Mouse (Mus musculus): ENCODE results near the gene Slc35a1. TPM values are rescaled to one million over a fixed set of nuclear protein-coding genes. Genes with fewer than 3 reads are reported as not detected.

The Slc35a1 gene
- polyA plus RNA-seq, 1 experiment from 2014 or later: 52.6 TPM

DNA sequence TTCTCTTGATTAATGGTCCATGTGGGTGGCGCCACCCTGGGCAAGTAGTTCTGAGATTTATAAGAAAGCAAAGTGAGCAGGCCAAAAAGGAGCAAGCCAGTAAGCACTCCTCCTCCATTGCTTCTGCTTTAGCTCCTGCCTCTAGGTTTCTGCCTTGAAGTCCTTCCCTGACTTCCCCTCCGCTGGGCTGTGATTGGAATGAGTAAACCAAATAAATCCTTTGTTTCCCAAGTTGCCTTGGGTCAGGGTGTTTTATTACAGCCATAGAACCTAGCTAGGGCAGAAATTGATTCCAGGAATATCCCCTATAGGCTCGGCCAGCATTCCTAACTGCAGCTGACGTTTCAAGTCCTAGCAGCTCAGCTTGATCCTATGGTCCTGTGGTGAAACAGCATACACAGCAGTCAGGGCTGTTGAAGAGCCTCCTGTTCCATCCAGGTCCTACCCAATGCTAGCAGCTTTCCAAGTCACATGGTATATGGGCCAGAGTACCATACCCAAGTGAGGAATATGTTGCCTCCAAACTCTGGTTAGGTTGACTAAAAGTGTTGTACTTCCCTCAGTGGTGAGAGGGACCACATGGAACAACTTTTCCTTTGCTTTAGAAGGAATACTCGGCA, 47.4 kb downstream of the Slc35a1 start:
- H3K4me1 ChIP-seq (replicated peaks): no peaks in the 10 kb centered on the region
- no peak overlapping the region for H3K4me2 ChIP-seq
- no peak for ATAC-seq (ENCODE audit: low FRiP score)
- H3K27ac ChIP-seq: no peak overlapping the region
- WGBS: 90% methylated on average over 5 of the region's 5 CpGs
- no peak overlapping the region for H3K9ac ChIP-seq
- H3K36me3 ChIP-seq: peaks cover 38% of the 10 kb centered on the region
- no peak overlapping the region for H3K4me3 ChIP-seq
- H3K27me3 ChIP-seq: no peaks in the 10 kb centered on the region
- no peaks in the 10 kb centered on the region for H3K9me3 ChIP-seq

DNA sequence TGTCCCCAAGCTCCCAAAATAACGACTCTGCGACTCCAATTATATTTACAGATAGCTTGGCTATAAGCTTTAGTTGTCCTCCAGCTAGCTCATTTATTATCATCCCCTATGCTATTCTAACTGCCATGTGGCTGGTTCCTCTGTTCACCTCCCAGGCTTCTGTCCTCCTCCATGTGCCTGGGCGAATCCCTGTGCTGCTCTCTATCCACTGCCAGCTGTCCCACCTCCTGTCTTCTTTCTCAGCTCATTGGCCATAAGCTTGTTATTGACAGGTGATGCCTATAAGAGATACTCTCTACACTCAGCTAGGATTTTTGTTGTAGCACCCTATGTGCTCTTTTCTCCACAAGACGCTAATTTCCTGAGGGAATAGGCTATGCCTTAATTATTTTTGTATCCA, 49.4 kb downstream of the Slc35a1 start:
- peaks cover 45% of the 10 kb centered on the region for H3K36me3 ChIP-seq
- ATAC-seq (ENCODE audit: low FRiP score): no peak
- H3K27me3 ChIP-seq: no peaks in the 10 kb centered on the region
- no peaks in the 10 kb centered on the region for H3K9me3 ChIP-seq
- WGBS: 89% methylated on average over 4 of the region's 4 CpGs
- H3K4me3 ChIP-seq: no peak overlapping the region
- H3K27ac ChIP-seq: no peak overlapping the region
- H3K4me2 ChIP-seq: no peak overlapping the region
- H3K4me1 ChIP-seq (replicated peaks): no peaks in the 10 kb centered on the region
- H3K9ac ChIP-seq: no peak overlapping the region

DNA sequence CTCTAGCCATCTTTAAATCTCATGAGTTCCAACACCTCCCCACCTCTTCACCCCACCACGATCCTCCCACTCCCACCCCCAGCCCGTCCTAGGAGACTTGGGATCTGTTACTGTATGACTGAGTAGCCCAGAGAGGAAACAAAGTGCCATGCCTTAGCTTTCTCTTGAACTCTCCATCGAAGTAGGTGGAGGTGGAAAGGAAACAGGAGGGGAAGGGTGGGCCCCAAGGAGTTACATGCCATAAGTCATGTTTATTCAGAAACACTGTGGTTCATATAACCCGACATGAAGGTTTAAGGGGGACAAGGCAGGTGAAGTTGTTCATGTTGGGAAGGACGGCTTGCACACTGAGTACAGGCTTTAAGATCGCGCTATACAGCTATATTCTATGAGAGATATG, 49.9 kb downstream of the Slc35a1 start:
- WGBS: 95% methylated on average over 7 of the region's 7 CpGs
- H3K9me3 ChIP-seq: no peaks in the 10 kb centered on the region
- no peak overlapping the region for H3K4me2 ChIP-seq
- H3K27me3 ChIP-seq: no peaks in the 10 kb centered on the region
- peaks cover 44% of the 10 kb centered on the region for H3K36me3 ChIP-seq
- no peak for ATAC-seq (ENCODE audit: low FRiP score)
- H3K9ac ChIP-seq: no peak overlapping the region
- H3K4me3 ChIP-seq: no peak overlapping the region
- no peaks in the 10 kb centered on the region for H3K4me1 ChIP-seq (replicated peaks)
- H3K27ac ChIP-seq: no peak overlapping the region

DNA sequence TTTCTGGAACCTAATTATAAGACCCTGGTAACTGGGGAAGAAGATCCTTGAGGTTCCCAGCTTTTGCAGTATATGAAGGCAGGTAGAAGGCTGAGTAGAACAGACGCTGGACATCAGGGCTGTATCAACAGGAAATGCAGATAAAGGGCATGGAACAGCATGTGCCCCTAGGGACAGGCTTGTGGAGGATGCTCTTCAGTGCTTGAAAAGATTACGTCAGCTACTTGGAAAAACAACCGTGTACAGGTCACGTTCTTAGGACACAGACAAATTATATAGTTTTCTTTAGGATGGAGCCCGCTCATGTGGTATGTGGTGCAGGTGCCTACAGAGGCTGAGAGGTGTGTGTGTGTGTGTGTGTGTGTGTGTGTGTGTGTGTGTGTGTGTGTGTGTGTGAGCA, 51.2 kb downstream of the Slc35a1 start:
- 75% methylated on average over 5 of the region's 5 CpGs for WGBS
- ATAC-seq (ENCODE audit: low FRiP score): no peak

DNA sequence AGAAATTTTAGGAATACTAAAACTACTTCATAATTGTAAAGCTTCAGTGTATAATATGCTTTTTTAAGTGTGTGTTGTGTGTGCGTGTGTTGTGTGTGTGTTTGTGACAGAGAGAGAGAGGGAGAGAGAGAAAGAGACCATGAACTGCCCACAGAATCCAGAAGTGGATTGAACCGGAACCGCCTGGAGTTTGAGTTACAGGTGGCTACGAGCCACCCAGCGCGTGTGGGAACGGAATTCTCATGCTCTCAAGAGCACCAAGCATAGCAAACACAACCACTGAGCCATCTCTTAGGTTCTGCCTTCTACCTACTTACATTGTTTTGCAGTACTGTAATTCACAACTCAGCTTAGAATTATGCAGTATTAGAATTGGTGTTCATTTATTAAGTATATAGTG, 53.1 kb downstream of the Slc35a1 start:
- Histone ChIP-seq H3K4me2 (no peak overlapping the region), H3K9me3 (no peaks in the 10 kb centered on the region), H3K4me3 (no peak overlapping the region), H3K4me1 (replicated peaks) (no peaks in the 10 kb centered on the region), H3K27me3 (no peaks in the 10 kb centered on the region), H3K9ac (no peak overlapping the region), H3K36me3 (peaks cover 36% of the 10 kb centered on the region), H3K27ac (no peak overlapping the region)
- ATAC-seq (ENCODE audit: low FRiP score): no peak
- 96% methylated on average over 7 of the region's 7 CpGs for WGBS

More for the DNA sequence above, 51.2 kb downstream of the Slc35a1 start:
- Histone ChIP-seq H3K27ac (no peak overlapping the region), H3K9ac (no peak overlapping the region), H3K36me3 (peaks cover 47% of the 10 kb centered on the region), H3K4me2 (no peak overlapping the region), H3K9me3 (no peaks in the 10 kb centered on the region), H3K27me3 (no peaks in the 10 kb centered on the region), H3K4me3 (no peak overlapping the region), H3K4me1 (replicated peaks) (no peaks in the 10 kb centered on the region)

DNA sequence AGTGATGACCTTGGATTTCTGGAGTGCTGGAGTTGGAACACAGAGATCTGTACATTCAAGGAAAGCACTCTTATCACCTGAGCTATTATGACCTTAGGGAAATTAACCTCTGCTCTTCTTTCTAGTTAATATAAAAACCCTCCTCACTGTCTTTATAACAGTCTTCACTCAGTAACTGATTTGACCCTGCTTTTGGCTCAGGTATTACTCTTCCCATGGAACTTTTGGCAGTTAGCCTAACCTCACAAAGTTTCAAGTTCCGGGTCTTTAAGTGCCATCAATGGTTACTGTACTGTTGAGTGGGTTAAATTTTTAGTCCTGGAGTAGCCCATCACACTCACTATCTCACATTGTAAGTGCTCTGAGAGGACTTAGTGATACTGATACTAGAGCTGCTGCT, 57.3 kb downstream of the Slc35a1 start:
- Histone ChIP-seq H3K4me2 (no peak overlapping the region), H3K27me3 (no peaks in the 10 kb centered on the region), H3K4me3 (no peak overlapping the region), H3K9me3 (no peaks in the 10 kb centered on the region), H3K4me1 (replicated peaks) (no peaks in the 10 kb centered on the region), H3K9ac (no peak overlapping the region), H3K27ac (no peak overlapping the region), H3K36me3 (peaks cover 50% of the 10 kb centered on the region)
- no peak for ATAC-seq (ENCODE audit: low FRiP score)
- 94% methylated on average over 1 of the region's 1 CpGs for WGBS

DNA sequence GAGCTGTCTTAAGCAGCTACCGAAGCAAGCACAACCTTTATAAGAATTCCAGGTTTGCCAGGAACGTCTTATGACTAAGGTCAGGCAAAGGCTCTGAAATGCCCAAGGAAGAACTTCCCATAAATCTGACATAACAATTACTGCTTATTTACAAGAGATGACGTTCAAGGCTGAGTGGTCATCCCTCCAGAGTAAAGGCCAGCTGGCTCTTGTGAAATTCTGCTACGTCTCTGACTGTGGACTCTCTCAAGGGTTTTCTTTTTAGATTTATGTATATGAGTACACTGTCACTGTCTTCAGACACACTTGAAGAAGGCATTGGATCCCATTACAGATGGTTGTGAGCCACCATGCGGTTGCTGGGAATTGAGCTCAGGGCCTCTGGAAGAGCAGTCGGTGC, 60.8 kb downstream of the Slc35a1 start:
- Histone ChIP-seq H3K4me3 (no peak overlapping the region), H3K9ac (no peak overlapping the region), H3K27me3 (no peaks in the 10 kb centered on the region), H3K27ac (no peak overlapping the region), H3K4me2 (no peak overlapping the region), H3K36me3 (peaks cover 50% of the 10 kb centered on the region), H3K9me3 (no peaks in the 10 kb centered on the region), H3K4me1 (replicated peaks) (no peaks in the 10 kb centered on the region)
- WGBS: 93% methylated on average over 6 of the region's 6 CpGs
- no peak for ATAC-seq (ENCODE audit: low FRiP score)

DNA sequence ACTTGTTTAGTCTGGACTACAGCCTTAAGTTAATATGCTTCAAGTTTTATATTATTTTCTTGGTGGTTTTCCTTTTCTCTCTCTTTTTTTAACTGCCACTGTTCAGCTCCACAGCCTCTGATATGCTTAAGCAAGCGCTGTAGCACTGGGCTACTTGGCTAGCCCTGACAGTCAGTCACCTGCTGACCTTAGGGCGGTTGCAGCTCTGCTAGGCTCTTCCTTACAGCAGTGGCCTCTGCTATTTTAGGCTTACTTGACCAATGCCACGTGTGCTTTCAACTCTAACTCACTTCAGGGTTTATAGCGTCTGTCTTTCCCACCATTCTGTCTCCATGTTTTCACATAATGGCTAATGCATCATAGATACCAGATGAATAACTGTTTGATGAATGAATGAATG, 61.7 kb downstream of the Slc35a1 start:
- Histone ChIP-seq H3K4me1 (replicated peaks) (no peaks in the 10 kb centered on the region), H3K27ac (no peak overlapping the region), H3K27me3 (no peaks in the 10 kb centered on the region), H3K9ac (no peak overlapping the region), H3K9me3 (no peaks in the 10 kb centered on the region), H3K36me3 (peaks cover 42% of the 10 kb centered on the region), H3K4me3 (no peak overlapping the region), H3K4me2 (no peak overlapping the region)
- 90% methylated on average over 4 of the region's 4 CpGs for WGBS
- no peak for ATAC-seq (ENCODE audit: low FRiP score)

DNA sequence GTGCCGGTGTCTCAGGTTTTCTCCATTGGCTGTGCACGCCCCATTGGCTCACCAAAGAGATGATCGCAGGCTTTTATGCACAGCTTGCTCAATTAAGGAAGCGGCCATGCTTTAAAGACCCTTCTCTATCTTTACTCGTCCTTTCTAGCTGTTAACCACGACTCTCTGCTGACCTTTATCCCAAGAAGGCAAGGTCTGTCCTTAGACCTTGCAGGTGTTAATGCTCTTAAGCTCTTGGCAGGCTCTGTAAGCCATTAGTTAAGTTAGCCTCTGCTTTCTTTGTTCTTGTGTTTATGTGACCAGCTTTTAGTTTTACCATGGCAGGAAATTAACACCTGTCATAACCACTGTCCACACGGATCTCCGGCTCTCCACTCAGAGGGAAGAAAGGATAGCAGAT, 71.1 kb downstream of the Slc35a1 start:
- WGBS: 50% methylated on average over 8 of the region's 8 CpGs
- Histone ChIP-seq H3K4me2 (peak overlapping the region; percentile 90), H3K9me3 (no peaks in the 10 kb centered on the region), H3K36me3 (peaks cover 6% of the 10 kb centered on the region; the same call in 1 of the 2 replicates), H3K9ac (peak overlapping the region; percentile 92), H3K4me1 (replicated peaks) (peaks cover 27% of the 10 kb centered on the region), H3K27me3 (no peaks in the 10 kb centered on the region), H3K27ac (peak overlapping the region; percentile 18; the same call in 1 of the 2 replicates), H3K4me3 (peak overlapping the region; percentile 84)
- ATAC-seq (ENCODE audit: low FRiP score): no peak

DNA sequence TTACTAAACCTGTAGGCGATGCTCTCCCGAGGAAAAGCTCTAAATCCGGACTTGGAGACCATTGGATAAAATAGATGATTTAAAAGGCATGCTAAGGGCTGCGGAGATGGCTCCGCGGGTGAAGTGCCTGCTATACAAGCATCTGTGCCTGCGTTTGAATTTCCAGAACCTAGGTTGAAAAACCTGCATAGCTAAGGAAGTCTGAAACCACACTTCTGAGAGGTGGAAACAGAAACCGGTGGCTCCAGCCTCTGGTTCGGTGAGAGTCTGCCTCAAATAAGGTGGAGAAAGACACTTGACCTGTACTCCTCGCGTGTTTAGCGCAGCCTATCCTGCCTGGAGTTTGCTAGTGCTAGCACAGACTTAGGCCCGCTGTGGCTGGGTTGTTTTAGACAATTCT, 71.9 kb downstream of the Slc35a1 start:
- 0 out of 2 replicates have a peak, but pooled peaks have one; percentile 17 for ATAC-seq (ENCODE audit: low FRiP score)
- Histone ChIP-seq H3K9ac (peak overlapping the region; percentile 92), H3K27me3 (no peaks in the 10 kb centered on the region), H3K4me2 (peak overlapping the region; percentile 90), H3K36me3 (peaks cover 4% of the 10 kb centered on the region; the same call in 1 of the 2 replicates), H3K9me3 (no peaks in the 10 kb centered on the region), H3K4me1 (replicated peaks) (peaks cover 27% of the 10 kb centered on the region), H3K4me3 (peak overlapping the region; percentile 84), H3K27ac (peak overlapping the region; percentile 90)
- 3% methylated on average over 13 of the region's 13 CpGs for WGBS

DNA sequence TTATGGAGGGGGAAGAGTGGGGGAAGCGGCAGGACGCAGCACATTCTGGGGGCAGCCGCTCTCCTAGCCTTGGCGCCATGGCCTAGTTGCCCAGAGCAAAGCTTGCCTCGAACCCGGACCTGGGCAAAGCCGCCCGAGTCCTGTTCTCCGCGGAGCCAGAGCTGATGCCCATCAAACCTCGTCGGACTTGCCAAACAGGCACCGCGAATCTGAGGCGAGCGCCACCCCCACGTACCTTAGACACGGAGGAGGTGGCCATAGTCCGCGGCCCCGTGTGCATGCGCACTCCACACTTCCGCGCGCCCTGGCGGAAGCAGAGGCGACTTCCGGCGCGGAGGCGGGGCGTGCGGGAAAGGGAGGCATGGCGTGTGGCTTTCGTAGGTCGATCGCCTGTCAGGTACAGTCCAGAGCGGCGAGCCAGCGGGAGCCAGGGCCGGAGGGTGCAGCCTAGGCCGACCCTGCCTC, 72.6 kb downstream of the Slc35a1 start, which contains the start of the genes Orc3 and Rars2:
Gene Orc3, minus strand, starts transcription at position 315 of the 465 bp plus-strand sequence.
Gene Rars2, plus strand, starts transcription at position 328 of the 465 bp plus-strand sequence.
- WGBS: under 1% methylated on average over 42 of the region's 42 CpGs
- Histone ChIP-seq H3K36me3 (peaks cover 4% of the 10 kb centered on the region), H3K9ac (peak within 1 kb of the TSS; percentile 92), H3K4me2 (peak within 1 kb of the TSS; percentile 90), H3K4me1 (replicated peaks) (peaks cover 27% of the 10 kb centered on the region), H3K27me3 (no peaks in the 10 kb centered on the region), H3K9me3 (no peaks in the 10 kb centered on the region), H3K4me3 (peak within 1 kb of the TSS; percentile 84), H3K27ac (peak within 1 kb of the TSS; percentile 90)
- ATAC-seq (ENCODE audit: low FRiP score): peak; percentile 99

DNA sequence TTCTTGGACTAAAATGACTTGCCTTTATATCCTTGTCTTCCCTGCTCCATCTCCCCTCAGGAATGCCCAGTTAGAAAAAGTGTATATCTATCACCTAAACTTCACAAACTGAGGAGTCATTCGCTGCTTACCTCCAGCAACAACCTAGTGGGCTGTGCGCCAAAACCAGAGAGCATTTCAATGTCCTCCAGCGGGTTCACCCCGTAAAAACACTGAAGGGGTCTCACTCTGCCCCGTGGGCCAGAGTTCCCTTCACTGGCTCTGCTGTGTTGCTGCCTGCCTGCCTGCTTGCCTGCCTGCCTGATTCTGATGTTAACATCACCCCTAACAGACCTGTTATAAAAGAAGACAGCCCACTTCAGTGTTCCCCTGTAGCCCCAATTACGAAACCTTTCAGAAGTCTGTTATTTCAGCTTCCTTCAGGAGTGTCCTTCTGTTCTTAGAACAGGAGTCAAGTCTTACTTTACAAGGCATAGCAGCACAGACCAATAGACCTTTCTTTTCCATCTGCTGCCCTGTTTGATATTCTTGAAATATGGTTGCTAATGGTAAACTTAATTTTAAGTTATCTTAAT, 73.6 kb downstream of the Slc35a1 start:
- H3K36me3 ChIP-seq: peaks cover 10% of the 10 kb centered on the region
- ATAC-seq (ENCODE audit: low FRiP score): no peak
- peak overlapping the region; percentile 90 for H3K4me2 ChIP-seq
- peak overlapping the region; percentile 84 for H3K4me3 ChIP-seq
- peak overlapping the region; percentile 92 for H3K9ac ChIP-seq
- H3K27ac ChIP-seq: no peak overlapping the region
- no peaks in the 10 kb centered on the region for H3K27me3 ChIP-seq
- no peaks in the 10 kb centered on the region for H3K9me3 ChIP-seq
- peaks cover 27% of the 10 kb centered on the region for H3K4me1 ChIP-seq (replicated peaks)
- 74% methylated on average over 6 of the region's 6 CpGs for WGBS

Measured in hindbrain, embryonic 13.5 days (tissue).